Mouse (Mus musculus) liver, embryonic 14.5 days (tissue): ENCODE results near the gene Dlx4.

ENCODE experiments used
- CTCF ChIP-seq: IDR thresholded peaks from 2 replicates; pipeline ENCODE4 v1.5.1; 2016; ENCODE audit warnings: antibody characterized with exemption, low read depth, control low read depth
- EP300 ChIP-seq: IDR thresholded peaks from 2 replicates; pipeline ENCODE4 v1.6.1; 2016; ENCODE audit warnings: antibody characterized with exemption, low read depth

DNA sequence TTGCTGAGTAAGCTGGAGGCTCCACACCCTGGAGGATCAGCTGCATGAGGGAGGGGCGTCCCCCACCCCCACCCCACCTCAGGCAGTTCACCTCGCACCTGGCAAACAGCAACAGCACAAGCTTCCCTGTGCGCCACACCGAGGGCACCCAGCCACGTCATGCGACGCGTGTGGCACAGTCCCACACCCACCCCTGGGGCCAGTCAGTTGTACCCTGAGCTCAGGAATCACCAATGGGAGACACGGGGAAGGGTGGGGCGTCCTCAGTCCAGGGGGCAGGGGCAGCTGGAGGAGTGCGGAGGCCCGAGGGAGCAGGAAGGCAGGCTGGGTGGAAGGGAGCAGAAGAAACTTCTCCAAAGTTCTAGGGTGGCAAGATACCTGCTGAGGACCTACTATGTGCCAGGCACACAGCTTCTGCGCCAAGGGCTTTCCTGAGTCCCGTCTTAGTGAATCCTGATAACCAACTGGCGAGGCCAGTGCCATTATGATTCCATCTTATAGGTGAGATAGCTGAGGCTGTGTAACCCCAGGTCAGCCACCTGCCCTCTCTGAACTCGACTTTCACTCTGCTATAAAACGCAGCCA, 15.3 kb downstream of the Dlx4 start:
- no peak for TF ChIP-seq EP300
- TF ChIP-seq CTCF, result no peak
